Mouse (Mus musculus) right cerebral cortex, adult 18-20 months (tissue): Measurements from ENCODE around the gene Metap1.

Experiments used
- DNase-seq: peaks from one replicate; pipeline ENCODE4 v3.0.0; 2022; ENCODE audit warnings: mixed read lengths

Gene Metap1

GRCm38 (mm10) chr3:138448077-138448860 is 41.0 kb downstream of the Metap1 start:
- no peak for DNase-seq

- no peak for DNase-seq
Measured at GRCm38 (mm10) chr3:138443465-138443771, 45.9 kb downstream of the Metap1 start.

GRCm38 (mm10) chr3:138442612-138443464 is 46.5 kb downstream of the Metap1 start, which contains the start of gene Adh5:
Adh5 (plus strand) TSS chr3:138443093.
- peak; percentile 93 for DNase-seq

GRCm38 (mm10) chr3:138442203-138442602 is 47.1 kb downstream of the Metap1 start:
- DNase-seq: no peak

- DNase-seq: no peak
Measured at GRCm38 (mm10) chr3:138438716-138439115, 50.6 kb downstream of the Metap1 start.

GRCm38 (mm10) chr3:138431835-138432234 is 57.5 kb downstream of the Metap1 start:
- no peak for DNase-seq

GRCm38 (mm10) chr3:138430360-138430976 is 58.8 kb downstream of the Metap1 start:
- DNase-seq: no peak

GRCm38 (mm10) chr3:138424247-138424646 is 65.1 kb downstream of the Metap1 start:
- DNase-seq: no peak

- DNase-seq: no peak
Measured at GRCm38 (mm10) chr3:138423664-138424063, 65.7 kb downstream of the Metap1 start.

GRCm38 (mm10) chr3:138420385-138420784 is 68.9 kb downstream of the Metap1 start:
- DNase-seq: no peak

- no peak for DNase-seq
Measured at GRCm38 (mm10) chr3:138419369-138419768, 69.9 kb downstream of the Metap1 start.

- no peak for DNase-seq
Measured at GRCm38 (mm10) chr3:138415121-138415690, 74.1 kb downstream of the Metap1 start, which contains the start of gene Adh4. Adh4 (plus strand) TSS chr3:138415466.

GRCm38 (mm10) chr3:138410211-138410610 is 79.1 kb downstream of the Metap1 start:
- no peak for DNase-seq

- no peak for DNase-seq
Measured at GRCm38 (mm10) chr3:138409585-138409984, 79.7 kb downstream of the Metap1 start.
